8 mouse cellular contexts compared by ENCODE assay signal in genomic region chr4:85404424-85405194, GRCm38 (mm10).
DNase-seq lines count a peak whose midpoint lies in the region; ATAC-seq and TF ChIP-seq lines count a peak whose summit lies in the region.

No protein-coding gene starts in this region.

- no peak overlapping the region for H3K4me3 ChIP-seq in embryonic fibroblast, embryonic 13.5 days (ENCODE audit: insufficient read depth, low read length)
- H3K4me3 ChIP-seq in hindbrain, embryonic 14.5 days (replicated peaks; ENCODE audit: low read length), result no peak overlapping the region
- H3K4me3 ChIP-seq in neural tube, embryonic 11.5 days (ENCODE audit: low read depth, low read length), result no peak overlapping the region

- no peak overlapping the region for H3K27ac ChIP-seq in embryonic fibroblast, embryonic 13.5 days (ENCODE audit: insufficient read depth, low read length)
- no peak overlapping the region for H3K27ac ChIP-seq in hindbrain, embryonic 14.5 days
- no peak overlapping the region for H3K27ac ChIP-seq in neural tube, embryonic 11.5 days (ENCODE audit: low read depth, low read length)

- H3K9me3 ChIP-seq in hindbrain, embryonic 14.5 days (ENCODE audit: control insufficient read depth, low read length), result no peaks in the 10 kb centered on the region
- no peaks in the 10 kb centered on the region for H3K9me3 ChIP-seq in neural tube, embryonic 11.5 days (ENCODE audit: control insufficient read depth, low read length)

- H3K9ac ChIP-seq in hindbrain, embryonic 14.5 days, result no peak overlapping the region
- no peak overlapping the region for H3K9ac ChIP-seq in neural tube, embryonic 11.5 days (ENCODE audit: low read length)

- TF ChIP-seq CTCF in embryonic fibroblast, embryonic 13.5 days (IDR thresholded peaks at IDR 0.05; ENCODE audit: borderline replicate concordance, insufficient read depth, low read length), result peak; percentile 32; the same call in 1 of the 2 replicates

- peak; percentile 18 for DNase-seq in ovary, postnatal 10 days (ENCODE audit: low spot score)
- no peak for DNase-seq in ovary, adult 18-20 months (ENCODE audit: low spot score)
- peak; percentile 4 for DNase-seq in c-Kit-negative CD71-positive TER-119-positive erythroid progenitor cells, embryonic 14.5 days (ENCODE audit: low read depth, low spot score)
- peak; percentile 82 for DNase-seq in hindbrain, embryonic 14.5 days (ENCODE audit: low spot score)
- peak; percentile 69 for DNase-seq in left cerebral cortex, postnatal 4 days
- peak; percentile 66 for DNase-seq in neural tube, embryonic 11.5 days (ENCODE audit: low spot score)

- no peak overlapping the region for H3K4me2 ChIP-seq in hindbrain, embryonic 14.5 days (replicated peaks)
- H3K4me2 ChIP-seq in neural tube, embryonic 11.5 days (ENCODE audit: low read depth), result no peak overlapping the region

- no peak for TF ChIP-seq POLR2A in embryonic fibroblast, embryonic 13.5 days (IDR thresholded peaks at IDR 0.05; ENCODE audit: low read depth, low read length)

- no peaks in the 10 kb centered on the region for H3K27me3 ChIP-seq in hindbrain, embryonic 14.5 days (ENCODE audit: control insufficient read depth, insufficient read depth, low read length)
- H3K27me3 ChIP-seq in neural tube, embryonic 11.5 days (ENCODE audit: control insufficient read depth, insufficient read depth, low read length), result no peaks in the 10 kb centered on the region

- ATAC-seq in hindbrain, embryonic 14.5 days (ENCODE audit: low FRiP score), result no peak
- ATAC-seq in neural tube, embryonic 11.5 days (ENCODE audit: insufficient read depth, low FRiP score, low TSS enrichment), result peak; percentile 58; the same call in 1 of the 2 replicates
- ATAC-seq in activated CD4-positive, CD25-positive, alpha-beta regulatory T cell, adult 4 months, result no peak

- no peaks in the 10 kb centered on the region for H3K36me3 ChIP-seq in hindbrain, embryonic 14.5 days (replicated peaks; ENCODE audit: control insufficient read depth, insufficient read depth)
- no peaks in the 10 kb centered on the region for H3K36me3 ChIP-seq in neural tube, embryonic 11.5 days (ENCODE audit: control insufficient read depth, insufficient read depth, low read length)

- H3K4me1 ChIP-seq in embryonic fibroblast, embryonic 13.5 days (ENCODE audit: control insufficient read depth, insufficient read depth, low read length), result no peaks in the 10 kb centered on the region
- no peaks in the 10 kb centered on the region for H3K4me1 ChIP-seq in hindbrain, embryonic 14.5 days (replicated peaks; ENCODE audit: control insufficient read depth, insufficient read depth, low read length)
- no peaks in the 10 kb centered on the region for H3K4me1 ChIP-seq in neural tube, embryonic 11.5 days (ENCODE audit: control insufficient read depth, insufficient read depth, low read length)

- 45% methylated on average over 10 of the region's 10 CpGs for WGBS in hindbrain, embryonic 14.5 days
- WGBS in neural tube, embryonic 11.5 days, result 44% methylated on average over 10 of the region's 10 CpGs

- intact Hi-C loops in left cerebral cortex, postnatal 4 days (cut with DNase I), result loop anchor here (5.0 kb wide), 2 partner anchors 398 to 1153 kb away; partner anchors contain the start of gene Saxo1
